Mouse (Mus musculus): ENCODE results near the gene Nbeal2. TPM values are rescaled to one million over a fixed set of nuclear protein-coding genes. Genes with fewer than 3 reads are reported as not detected.

Gene Nbeal2
- total RNA-seq (2012; rRNA removed) (7.0 and 9.3 TPM in 2 replicates), polyA plus RNA-seq (2012; ENCODE audit: insufficient read depth in 1 of 2, insufficient read length in 2 of 2, low read depth in 1 of 2, low replicate concordance in 2 of 2, missing spikeins in 1 of 2) (10 to 100 TPM in 1 of 2 experiments, not detected in 1; 17.2 TPM)

DNA sequence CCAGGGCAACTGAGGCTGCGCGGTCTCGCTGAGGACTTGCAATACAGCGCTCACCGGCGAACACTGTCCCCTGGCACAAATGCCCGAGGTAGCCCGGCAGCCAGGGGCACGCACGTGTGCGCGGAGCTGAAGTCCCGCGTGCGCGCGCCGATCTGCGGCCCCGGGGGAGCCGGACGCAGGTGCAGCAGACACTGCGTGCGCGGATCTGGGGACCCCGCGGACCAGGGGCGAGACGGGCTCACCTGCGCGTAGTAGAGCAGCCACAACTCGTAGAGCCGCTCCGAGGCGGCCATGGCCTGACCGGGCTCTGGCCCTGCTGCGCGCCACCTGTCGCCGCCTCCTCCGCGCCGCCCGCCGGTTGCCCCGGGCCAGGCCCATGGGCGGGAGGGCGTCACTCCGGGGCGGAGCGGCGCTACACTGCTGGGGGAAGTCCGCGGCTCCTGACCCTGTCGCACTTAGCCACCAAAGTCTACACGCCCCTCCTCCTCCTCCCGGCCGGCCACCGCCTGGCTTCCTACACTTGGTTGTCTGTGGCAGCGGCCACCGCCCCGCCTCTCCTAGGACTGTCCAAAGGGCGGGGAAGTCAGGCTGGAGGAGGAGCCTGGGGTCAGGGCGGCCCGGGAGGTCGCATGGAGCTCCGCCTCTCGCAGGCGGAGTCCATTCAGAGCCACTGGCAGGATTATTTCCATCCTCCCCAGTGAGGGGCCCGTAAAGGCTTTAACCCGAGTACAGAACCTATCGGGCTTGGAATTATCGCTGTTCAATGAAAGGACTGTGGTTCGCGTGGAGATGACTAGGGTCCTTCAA, at the start of gene Nbeal2:
TSS of gene Nbeal2 (minus strand) at position 507 of the 807 bp plus-strand sequence.
- no peaks in the 10 kb centered on the region for H3K27me3 ChIP-seq (ENCODE audit: control insufficient read depth in 1 of 2, insufficient read depth in 2 of 2, low read length in 2 of 2)
- H3K9ac ChIP-seq (ENCODE audit: control insufficient read depth, low read depth, low read length, poor library complexity, severe bottlenecking), result peak within 1 kb of the TSS; percentile 80
- H3K4me1 ChIP-seq (ENCODE audit: control insufficient read depth in 1 of 2, insufficient read depth in 2 of 2, low read length in 2 of 2), result peaks cover 2 to 26% of the 10 kb centered on the region in 2 experiments
- no peaks in the 10 kb centered on the region for H3K9me3 ChIP-seq (replicated peaks; ENCODE audit: insufficient read depth, low read length)
- peaks cover 0 to 3% of the 10 kb centered on the region in 2 experiments; a peak in 2 of 4 replicates for H3K36me3 ChIP-seq (ENCODE audit: control insufficient read depth in 1 of 2, insufficient read depth in 2 of 2, low read length in 2 of 2)
- DNase-seq (ENCODE audit: low read depth, low spot score), result peak; percentile 96
- H3K79me2 ChIP-seq (ENCODE audit: control insufficient read depth, insufficient read depth, low read length, poor library complexity), result peaks cover 13% of the 10 kb centered on the region
- peak within 1 kb of the TSS; percentile 26 for H3K27ac ChIP-seq (ENCODE audit: control insufficient read depth, low read depth, low read length)
- peak within 1 kb of the TSS; percentile 69 to 83 for H3K4me3 ChIP-seq (ENCODE audit: control insufficient read depth in 1 of 2, insufficient read depth in 1 of 2, low read depth in 2 of 2, low read length in 2 of 2)
- no peak; a peak in 1 of 6 replicates for TF ChIP-seq CTCF (IDR thresholded peaks at IDR 0.05 in 2 of 3, conservative IDR thresholded peaks at IDR 0.05 in 1 of 3; ENCODE audit: control insufficient read depth in 1 of 3, insufficient read depth in 1 of 3, low read depth in 2 of 3, low read length in 3 of 3, poor library complexity in 1 of 3, severe bottlenecking in 1 of 3)
- no peak for TF ChIP-seq BHLHE40 (IDR thresholded peaks at IDR 0.05; ENCODE audit: borderline replicate concordance, low read depth, low read length)
- no peak for TF ChIP-seq MAFK (IDR thresholded peaks at IDR 0.05; ENCODE audit: borderline replicate concordance, low read depth, low read length)
- TF ChIP-seq USF1 (IDR thresholded peaks at IDR 0.05; ENCODE audit: low read depth, low read length), result no peak
- TF ChIP-seq USF2 (IDR thresholded peaks at IDR 0.05; ENCODE audit: borderline replicate concordance in 1 of 2, insufficient read depth in 1 of 2, low read depth in 1 of 2, low read length in 2 of 2), result no peak
- no peak for TF ChIP-seq JUND (IDR thresholded peaks at IDR 0.05; ENCODE audit: low read depth, low read length)
- TF ChIP-seq E2F4 (IDR thresholded peaks at IDR 0.05; ENCODE audit: borderline replicate concordance, low read depth, low read length), result no peak
- no peak for TF ChIP-seq RAD21 (IDR thresholded peaks at IDR 0.05; ENCODE audit: low read depth, low read length)
- no peak for TF ChIP-seq POLR2AphosphoS5 (IDR thresholded peaks at IDR 0.05; ENCODE audit: borderline replicate concordance, low read depth, low read length)
- 0 out of 2 replicates have a peak, but pooled peaks have one; percentile 12 for TF ChIP-seq MYC (IDR thresholded peaks at IDR 0.05; ENCODE audit: low read depth, low read length)
- no peak for TF ChIP-seq CHD2 (IDR thresholded peaks at IDR 0.05; ENCODE audit: low read length)
- no peak for TF ChIP-seq MEF2A (IDR thresholded peaks at IDR 0.05; ENCODE audit: extremely low read depth, insufficient replicate concordance, low read depth, low read length, poor library complexity, severe bottlenecking)
- no peak for TF ChIP-seq GABPA (IDR thresholded peaks at IDR 0.05; ENCODE audit: low read depth, low read length)
- TF ChIP-seq HCFC1 (IDR thresholded peaks at IDR 0.05; ENCODE audit: low read depth, low read length), result peak; percentile 64
- no peak for TF ChIP-seq EP300 (IDR thresholded peaks at IDR 0.05; ENCODE audit: low read depth in 1 of 2, low read length in 2 of 2)
- TF ChIP-seq RCOR1 (IDR thresholded peaks at IDR 0.05; ENCODE audit: low read depth, low read length), result no peak
- peak; percentile 61; the same call in 1 of the 2 replicates for TF ChIP-seq ZKSCAN1 (IDR thresholded peaks at IDR 0.05; ENCODE audit: low read depth, low read length)
- no peak for TF ChIP-seq ZNF384 (IDR thresholded peaks at IDR 0.05; ENCODE audit: low read depth, low read length)
- TF ChIP-seq GATA1 (IDR thresholded peaks at IDR 0.05; ENCODE audit: low read depth, low read length), result no peak
- TF ChIP-seq KAT2A (conservative IDR thresholded peaks at IDR 0.05; ENCODE audit: low read depth, low read length), result no peak
- peak; percentile 5; the same call in 1 of the 2 replicates for TF ChIP-seq TCF12 (IDR thresholded peaks at IDR 0.05; ENCODE audit: low read depth, low read length)
- 0 out of 2 replicates have a peak, but pooled peaks have one; percentile 64 for TF ChIP-seq ZMIZ1 (IDR thresholded peaks at IDR 0.05; ENCODE audit: low read depth, low read length)
- no peak for TF ChIP-seq TAL1 (IDR thresholded peaks at IDR 0.05; ENCODE audit: low read length)
- TF ChIP-seq MAZ (IDR thresholded peaks at IDR 0.05; ENCODE audit: low read depth, low read length), result peak; percentile 49; the same call in 1 of the 2 replicates
- TF ChIP-seq ETS1 (IDR thresholded peaks at IDR 0.05; ENCODE audit: low read depth, low read length), result no peak
- peak; percentile 63 for TF ChIP-seq SIN3A (IDR thresholded peaks at IDR 0.05; ENCODE audit: low read length)
- TF ChIP-seq CHD1 (IDR thresholded peaks at IDR 0.05; ENCODE audit: low read depth, low read length), result no peak
- peak; percentile 36; the same call in 1 of the 2 replicates for TF ChIP-seq NRF1 (IDR thresholded peaks at IDR 0.05; ENCODE audit: insufficient read depth, low read depth, low read length, poor library complexity, severe bottlenecking)
- TF ChIP-seq POLR2AphosphoS2 (IDR thresholded peaks at IDR 0.05; ENCODE audit: low read length), result no peak
- 0 out of 2 replicates have a peak, but pooled peaks have one; percentile 0 for TF ChIP-seq SMC3 (IDR thresholded peaks at IDR 0.05; ENCODE audit: low read depth, low read length)
- TF ChIP-seq NELFE (IDR thresholded peaks at IDR 0.05; ENCODE audit: low read depth, low read length), result peak; percentile 66
- peak; percentile 56 to 67; a peak in 3 of 4 replicates for TF ChIP-seq POLR2A (IDR thresholded peaks at IDR 0.05; ENCODE audit: control insufficient read depth in 1 of 2, insufficient read depth in 1 of 2, low read depth in 1 of 2, low read length in 2 of 2, poor library complexity in 1 of 2)
- TF ChIP-seq MYB (IDR thresholded peaks at IDR 0.05; ENCODE audit: low read depth, low read length), result no peak
- no peak for TF ChIP-seq MAX (IDR thresholded peaks at IDR 0.05; ENCODE audit: low read length)
- TF ChIP-seq MXI1 (IDR thresholded peaks at IDR 0.05; ENCODE audit: low read depth, low read length), result peak; percentile 87
